Mouse (Mus musculus) hindbrain, embryonic 13.5 days (tissue): ENCODE measurements at regions not wholly inside any gene's neighbourhood (a gene's known extent, or its start where the extent isn't known, plus 50 kb on each side); places are given as distances from the start of the nearest gene placed in this dataset.

Experiments used
- ATAC-seq: fragments of 200-750 bp; cut with Nextera tagmentation; 2 replicates; pipeline ENCODE4 v1.8.0; 2017; ENCODE audit warnings: moderate TSS enrichment; ENCODE audit not compliant: low FRiP score
- H3K27ac ChIP-seq: fragments of 300-500 bp; sonication (generic); 2 replicates; pipeline ENCODE4 v1.5.1; 2015; ENCODE audit warnings: inconsistent platforms, mild to moderate bottlenecking, moderate library complexity
- H3K27me3 ChIP-seq: fragments of 300-500 bp; sonication (generic); 2 replicates; pipeline ENCODE4 v1.6.1; 2015; ENCODE audit warnings: mild to moderate bottlenecking, inconsistent platforms
- H3K36me3 ChIP-seq: fragments of 300-500 bp; sonication (generic); 2 replicates; pipeline ENCODE4 v1.6.1; 2015; ENCODE audit warnings: mild to moderate bottlenecking, inconsistent platforms
- H3K4me1 ChIP-seq: fragments of 300-500 bp; sonication (generic); replicated peaks from 2 replicates; pipeline ENCODE4 v1.6.1; 2015; ENCODE audit warnings: inconsistent platforms
- H3K4me2 ChIP-seq: fragments of 300-500 bp; sonication (generic); 2 replicates; pipeline ENCODE4 v1.6.1; 2015; ENCODE audit warnings: inconsistent platforms, mild to moderate bottlenecking, moderate library complexity
- H3K4me3 ChIP-seq: fragments of 300-500 bp; sonication (generic); 2 replicates; pipeline ENCODE4 v1.5.1; 2015; ENCODE audit warnings: mild to moderate bottlenecking, inconsistent platforms
- H3K9ac ChIP-seq: fragments of 300-500 bp; sonication (generic); 2 replicates; pipeline ENCODE4 v1.6.1; 2015; ENCODE audit warnings: mild to moderate bottlenecking, inconsistent platforms
- H3K9me3 ChIP-seq: fragments of 300-500 bp; sonication (generic); 2 replicates; pipeline ENCODE4 v1.6.1; 2016; ENCODE audit warnings: inconsistent platforms
- WGBS: fragments of 180-500 bp; shearing (Covaris S2); methylation state at CpG from one replicate; pipeline ENCODE4 v1.1.7; 2015; 5-methylcytosine and 5-hydroxymethylcytosine counted together

DNA sequence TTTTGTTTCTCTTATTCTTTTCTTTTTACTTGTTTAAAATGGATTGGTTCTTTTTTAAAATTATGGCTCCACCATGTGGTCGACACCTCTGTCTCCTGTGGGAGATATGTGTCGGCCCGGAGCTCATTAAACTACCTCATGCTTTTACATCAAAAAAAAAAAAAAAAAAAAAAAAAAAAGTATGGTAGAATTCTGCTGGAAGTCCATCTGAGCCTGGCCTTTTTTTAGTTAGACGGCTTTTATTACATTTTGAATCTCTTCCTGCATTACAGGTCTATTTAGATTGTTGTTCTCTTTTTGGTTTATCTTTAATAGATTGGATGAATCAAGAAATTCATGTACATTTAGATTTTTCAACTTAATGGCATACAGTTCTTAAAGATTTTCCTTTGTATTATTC is 350.8 kb upstream of the Ascc3 start:
- no peak overlapping the region for H3K4me3 ChIP-seq
- H3K9ac ChIP-seq = no peak overlapping the region
- 85% methylated on average over 4 of the region's 4 CpGs for WGBS
- H3K4me2 ChIP-seq = no peak overlapping the region
- H3K27me3 ChIP-seq = no peaks in the 10 kb centered on the region
- no peaks in the 10 kb centered on the region for H3K36me3 ChIP-seq
- no peaks in the 10 kb centered on the region for H3K9me3 ChIP-seq
- H3K27ac ChIP-seq = no peak overlapping the region
- no peaks in the 10 kb centered on the region for H3K4me1 ChIP-seq
- ATAC-seq = no peak

DNA sequence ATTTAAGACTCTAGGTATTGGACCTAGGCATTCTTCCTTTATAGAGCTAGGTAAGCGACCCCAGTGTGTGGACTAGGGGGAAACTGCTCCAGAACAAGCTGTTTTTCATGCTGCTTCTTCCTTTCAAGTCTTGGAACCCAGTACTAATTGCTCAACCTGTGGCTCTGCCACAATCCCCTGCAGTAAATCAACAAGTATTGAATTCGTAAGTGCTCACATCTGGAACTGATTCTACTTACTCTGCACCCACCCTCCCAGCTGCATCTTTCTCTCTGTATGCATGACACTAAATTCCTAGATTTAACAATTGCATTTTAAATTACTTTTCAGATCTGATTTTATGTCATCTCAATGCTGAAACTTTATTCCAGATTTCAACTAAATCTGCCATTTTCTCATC is 388.9 kb upstream of the Ascc3 start:
- Histone ChIP-seq H3K27me3 (no peaks in the 10 kb centered on the region), H3K4me3 (no peak overlapping the region), H3K27ac (no peak overlapping the region), H3K36me3 (no peaks in the 10 kb centered on the region), H3K4me1 (no peaks in the 10 kb centered on the region), H3K9me3 (no peaks in the 10 kb centered on the region), H3K4me2 (no peak overlapping the region), H3K9ac (no peak overlapping the region)
- no peak for ATAC-seq
- 68% methylated on average over 2 of the region's 2 CpGs for WGBS

DNA sequence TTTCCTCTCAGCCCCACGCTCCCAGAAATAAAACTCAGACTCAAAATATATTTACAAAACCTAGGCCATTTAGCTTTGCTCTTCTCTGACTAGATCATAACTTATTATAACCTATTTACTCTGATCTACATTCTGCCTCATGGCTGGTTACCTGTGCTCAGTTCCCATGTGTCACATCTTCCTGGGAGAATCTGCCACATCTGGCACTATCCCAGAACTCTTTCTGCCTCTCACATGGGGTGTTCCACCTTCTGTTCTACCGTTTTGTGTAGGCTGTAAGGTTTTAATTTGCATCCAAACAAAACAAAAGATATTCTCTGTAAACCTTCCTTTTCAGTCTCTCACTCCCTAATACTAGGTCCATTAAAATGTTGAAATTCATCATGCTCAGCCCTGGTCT is 390.8 kb upstream of the Ascc3 start:
- Histone ChIP-seq H3K27ac (no peak overlapping the region), H3K9ac (no peak overlapping the region), H3K9me3 (no peaks in the 10 kb centered on the region), H3K36me3 (no peaks in the 10 kb centered on the region), H3K4me1 (no peaks in the 10 kb centered on the region), H3K27me3 (no peaks in the 10 kb centered on the region), H3K4me3 (no peak overlapping the region), H3K4me2 (no peak overlapping the region)
- 48% methylated on average over 2 of the region's 2 CpGs for WGBS
- no peak for ATAC-seq

DNA sequence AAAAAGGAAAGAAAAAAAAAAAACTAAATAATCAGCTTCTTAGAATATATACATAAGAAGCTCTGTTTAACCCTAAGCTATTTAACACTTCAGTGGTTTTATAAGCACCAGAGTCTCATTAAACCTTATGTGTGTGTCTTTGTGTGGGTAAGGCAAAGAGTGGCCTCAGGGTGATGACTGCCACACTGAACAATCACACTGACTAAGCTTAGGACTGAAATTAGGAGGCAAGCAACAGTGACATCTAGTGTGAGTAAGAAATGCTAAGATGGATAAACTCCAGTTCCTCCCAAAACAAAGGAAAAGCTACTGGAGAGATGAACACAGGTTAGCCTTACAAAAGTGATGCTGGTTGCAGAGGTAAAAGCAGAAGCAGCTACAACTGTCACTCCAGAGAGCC is 392.6 kb upstream of the Ascc3 start:
- Histone ChIP-seq H3K4me1 (no peaks in the 10 kb centered on the region), H3K9ac (no peak overlapping the region), H3K9me3 (no peaks in the 10 kb centered on the region), H3K27me3 (no peaks in the 10 kb centered on the region), H3K27ac (peak overlapping the region; percentile 58), H3K4me3 (no peak overlapping the region), H3K4me2 (no peak overlapping the region), H3K36me3 (no peaks in the 10 kb centered on the region)
- peak; percentile 90 for ATAC-seq

DNA sequence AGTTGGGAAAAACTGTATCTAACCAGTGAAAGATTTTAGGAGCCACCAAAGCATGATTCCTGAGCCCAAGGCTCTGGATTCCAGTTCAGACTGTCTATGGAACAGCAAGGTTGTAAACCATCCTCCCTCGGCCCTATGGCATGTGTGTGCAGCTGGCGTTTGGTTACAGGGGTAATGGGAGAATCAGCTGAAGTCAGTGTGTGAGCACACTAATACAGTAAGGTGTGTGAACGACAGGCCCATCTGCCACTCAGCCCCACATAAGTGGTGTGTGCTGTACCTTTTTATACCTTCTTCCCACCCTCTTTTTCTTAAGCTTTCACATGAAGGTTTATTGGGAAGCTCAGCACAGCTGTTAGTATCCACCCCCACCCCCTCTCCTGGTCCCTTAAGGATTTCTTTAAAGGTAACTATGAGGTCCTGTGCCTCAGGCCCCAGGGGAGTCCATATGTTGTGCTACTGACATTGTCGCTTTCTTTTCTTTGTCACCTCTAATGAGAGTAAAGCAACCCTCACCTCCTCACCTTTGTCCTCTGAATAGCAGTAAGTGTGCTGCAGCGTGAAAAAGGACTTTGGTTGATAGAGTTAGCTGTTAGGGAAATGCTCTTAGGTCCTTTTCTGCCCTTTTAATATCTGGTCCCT is 394.5 kb upstream of the Ascc3 start:
- no peak for ATAC-seq
- H3K4me2 ChIP-seq = no peak overlapping the region
- no peak overlapping the region for H3K4me3 ChIP-seq
- WGBS = 67% methylated on average over 5 of the region's 5 CpGs
- H3K27me3 ChIP-seq = no peaks in the 10 kb centered on the region
- no peaks in the 10 kb centered on the region for H3K4me1 ChIP-seq
- no peak overlapping the region for H3K9ac ChIP-seq
- no peaks in the 10 kb centered on the region for H3K9me3 ChIP-seq
- no peaks in the 10 kb centered on the region for H3K36me3 ChIP-seq
- no peak overlapping the region for H3K27ac ChIP-seq

DNA sequence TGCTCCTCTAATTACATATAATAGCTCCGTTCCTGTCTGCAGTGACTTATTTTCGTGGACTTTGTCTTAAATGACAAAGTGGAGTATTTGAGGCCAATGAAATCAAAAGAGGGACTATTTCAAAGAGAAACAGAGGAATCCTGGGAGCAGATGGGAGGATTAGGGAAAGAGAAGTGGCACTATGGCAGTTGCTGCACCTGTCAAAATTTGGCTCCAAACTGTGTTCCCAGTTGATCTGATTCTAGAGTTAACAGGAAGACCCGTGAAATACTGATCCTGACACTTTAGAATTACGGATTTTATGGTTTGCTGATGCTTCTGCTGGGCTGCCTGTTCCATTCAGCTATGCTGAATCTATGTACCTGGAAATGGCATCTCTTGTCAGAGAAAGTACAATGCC is 401.7 kb upstream of the Grik2 start:
- Histone ChIP-seq H3K9me3 (no peaks in the 10 kb centered on the region), H3K4me2 (no peak overlapping the region), H3K4me1 (no peaks in the 10 kb centered on the region), H3K27me3 (no peaks in the 10 kb centered on the region), H3K9ac (no peak overlapping the region), H3K27ac (no peak overlapping the region), H3K4me3 (no peak overlapping the region), H3K36me3 (no peaks in the 10 kb centered on the region)
- WGBS = 79% methylated on average over 4 of the region's 4 CpGs
- no peak for ATAC-seq

DNA sequence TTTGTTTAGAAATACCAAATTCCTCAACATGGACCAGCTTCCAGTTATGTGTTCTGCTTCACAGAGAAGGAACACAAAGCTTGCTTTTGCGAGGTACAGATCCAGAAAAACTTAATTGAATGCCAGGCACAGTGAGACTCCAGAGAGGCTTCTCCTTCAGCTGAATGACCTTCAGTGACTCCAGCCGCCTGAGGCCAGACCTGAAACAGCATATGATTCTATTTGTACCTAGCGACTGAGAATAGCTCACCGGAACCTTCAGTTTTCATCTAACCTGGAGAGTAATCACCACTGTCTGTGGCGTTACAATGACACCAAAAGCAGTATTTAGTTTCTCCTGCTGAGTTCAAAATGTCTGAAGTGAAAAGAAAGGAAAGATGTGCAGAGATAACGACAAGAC is 380.6 kb upstream of the Grik2 start:
- Histone ChIP-seq H3K9ac (no peak overlapping the region), H3K27ac (no peak overlapping the region), H3K4me3 (no peak overlapping the region), H3K9me3 (no peaks in the 10 kb centered on the region), H3K36me3 (no peaks in the 10 kb centered on the region), H3K4me2 (no peak overlapping the region), H3K27me3 (no peaks in the 10 kb centered on the region), H3K4me1 (no peaks in the 10 kb centered on the region)
- ATAC-seq = no peak
- WGBS = 79% methylated on average over 6 of the region's 6 CpGs

DNA sequence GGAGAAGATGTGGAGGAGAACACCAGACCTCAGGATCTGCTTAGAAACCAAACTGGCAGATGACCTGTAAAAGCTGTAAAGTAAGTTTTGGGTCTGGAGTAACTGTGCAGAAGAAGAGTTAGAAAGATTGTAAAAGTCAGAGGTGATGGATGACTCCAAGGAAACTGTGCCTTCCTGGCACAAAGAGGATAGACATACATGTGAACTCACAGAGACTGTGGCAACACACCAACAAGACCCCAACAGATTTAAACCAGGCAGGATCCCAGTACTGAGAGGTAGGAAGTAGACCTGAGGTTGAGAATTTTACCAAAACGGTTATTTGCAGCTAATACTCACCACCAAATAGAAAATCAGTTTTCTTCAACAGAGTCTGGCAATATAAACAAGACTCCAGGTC is 349.8 kb upstream of the Grik2 start:
- no peak for ATAC-seq
- Histone ChIP-seq H3K36me3 (no peaks in the 10 kb centered on the region), H3K4me3 (no peak overlapping the region), H3K27me3 (no peaks in the 10 kb centered on the region), H3K27ac (no peak overlapping the region), H3K4me2 (no peak overlapping the region), H3K4me1 (no peaks in the 10 kb centered on the region), H3K9me3 (no peaks in the 10 kb centered on the region), H3K9ac (no peak overlapping the region)
- WGBS = 79% methylated on average over 1 of the region's 1 CpGs

DNA sequence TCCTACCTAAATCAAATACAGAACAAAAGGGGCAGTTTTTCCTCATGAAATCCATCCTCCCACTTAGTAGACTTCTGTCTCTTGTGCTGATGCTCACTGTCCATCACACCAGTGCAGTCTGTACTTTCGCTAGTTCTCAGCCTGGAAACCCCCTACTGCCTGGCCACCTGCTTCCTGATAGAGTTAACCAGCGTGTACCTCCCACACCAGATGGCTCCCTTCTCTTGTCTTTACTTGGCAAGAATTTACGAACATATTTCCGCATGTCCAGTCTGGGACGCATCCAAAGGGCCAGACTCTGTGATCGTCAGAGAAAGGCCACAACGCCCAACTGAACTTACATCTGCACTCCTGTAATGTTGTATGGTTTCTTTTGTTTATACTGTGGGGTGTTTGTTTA is 349.2 kb upstream of the Grik2 start:
- Histone ChIP-seq H3K4me1 (no peaks in the 10 kb centered on the region), H3K9ac (no peak overlapping the region), H3K4me3 (no peak overlapping the region), H3K36me3 (no peaks in the 10 kb centered on the region), H3K27ac (no peak overlapping the region), H3K4me2 (no peak overlapping the region), H3K9me3 (no peaks in the 10 kb centered on the region), H3K27me3 (no peaks in the 10 kb centered on the region)
- WGBS = 74% methylated on average over 7 of the region's 7 CpGs
- ATAC-seq = no peak

DNA sequence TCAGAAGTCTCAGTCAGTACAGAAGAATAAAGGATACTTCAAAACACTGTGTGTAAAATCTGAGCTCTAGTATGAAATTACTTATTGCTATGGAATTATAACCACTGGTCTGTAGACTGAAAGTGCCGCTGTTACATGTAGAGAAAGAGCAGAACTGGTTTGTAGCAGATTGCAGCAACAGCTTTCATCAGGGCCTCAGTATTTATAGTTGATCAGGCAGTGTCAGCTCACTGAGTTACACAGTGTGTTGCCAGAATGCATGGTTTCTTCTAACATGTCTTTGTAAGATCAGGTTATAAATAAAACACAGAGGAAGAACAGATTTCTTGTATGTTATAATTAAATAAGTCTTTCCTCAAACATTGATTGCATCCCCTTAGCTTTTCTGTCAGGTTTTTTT is 347.6 kb upstream of the Grik2 start:
- H3K4me3 ChIP-seq = no peak overlapping the region
- no peaks in the 10 kb centered on the region for H3K4me1 ChIP-seq
- 94% methylated on average over 1 of the region's 1 CpGs for WGBS
- no peaks in the 10 kb centered on the region for H3K27me3 ChIP-seq
- ATAC-seq = no peak
- no peaks in the 10 kb centered on the region for H3K9me3 ChIP-seq
- H3K4me2 ChIP-seq = no peak overlapping the region
- H3K36me3 ChIP-seq = no peaks in the 10 kb centered on the region
- H3K27ac ChIP-seq = no peak overlapping the region
- H3K9ac ChIP-seq = no peak overlapping the region

DNA sequence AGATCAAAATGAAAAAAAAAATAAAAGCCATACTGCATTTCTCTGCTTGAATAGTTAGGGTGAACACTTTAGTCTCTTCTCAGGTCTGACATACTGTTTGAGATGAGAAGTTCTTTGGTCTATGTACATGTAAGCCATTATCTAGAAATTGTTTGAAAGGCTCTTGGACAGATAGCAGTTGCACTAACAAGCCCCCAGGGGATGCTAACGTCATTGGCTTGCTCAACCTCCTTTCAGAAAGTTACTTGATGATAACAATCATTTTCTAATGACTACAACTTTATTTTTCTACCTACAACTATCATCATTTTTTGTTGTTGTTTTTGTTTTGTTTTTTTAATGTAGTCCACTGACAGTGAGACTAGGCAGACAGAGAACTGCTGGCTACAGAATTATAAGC is 346.9 kb upstream of the Grik2 start:
- Histone ChIP-seq H3K27ac (no peak overlapping the region), H3K4me3 (no peak overlapping the region), H3K9ac (no peak overlapping the region), H3K4me2 (no peak overlapping the region), H3K27me3 (no peaks in the 10 kb centered on the region), H3K4me1 (no peaks in the 10 kb centered on the region), H3K36me3 (no peaks in the 10 kb centered on the region), H3K9me3 (no peaks in the 10 kb centered on the region)
- ATAC-seq = no peak
- 53% methylated on average over 1 of the region's 1 CpGs for WGBS
